Mouse (Mus musculus) olfactory bulb, adult 2 months (tissue): Measurements from ENCODE around the gene Krt18. TPM values are rescaled to one million over a fixed set of nuclear protein-coding genes. Genes with fewer than 3 reads are reported as not detected.
"Not testable (repeated sequence)": the region's sequence is repeated elsewhere in the genome, so short reads cannot be mapped to it uniquely, and the experiment has no call there.

Experiments used
- H3K27ac ChIP-seq: fragments of 200-500 bp; 2 replicates; pipeline ENCODE4 v1.5.1; 2012; ENCODE audit warnings: low read depth, low read length; ENCODE audit not compliant: insufficient read depth
- H3K4me1 ChIP-seq: fragments of 200-500 bp; 2 replicates; pipeline ENCODE4 v1.6.1; 2012; ENCODE audit warnings: low read length; ENCODE audit not compliant: control insufficient read depth, insufficient read depth
- H3K4me3 ChIP-seq: fragments of 200-500 bp; 2 replicates; pipeline ENCODE4 v1.5.1; 2012; ENCODE audit warnings: mild to moderate bottlenecking, low read depth, low read length, moderate library complexity; ENCODE audit not compliant: insufficient read depth
- CTCF ChIP-seq: fragments of 200-500 bp; IDR thresholded peaks from 2 replicates; pipeline ENCODE4 v1.5.1; 2012; ENCODE audit warnings: low read depth, mild to moderate bottlenecking, low read length, moderate library complexity; ENCODE audit not compliant: insufficient read depth
- POLR2A ChIP-seq: fragments of 200-500 bp; IDR thresholded peaks from 2 replicates; pipeline ENCODE4 v1.6.1; 2012; ENCODE audit warnings: mild to moderate bottlenecking, low read depth, low read length, moderate library complexity; ENCODE audit not compliant: insufficient read depth
- WGBS: fragments of 180-500 bp; shearing (Covaris S2); methylation state at CpG from one replicate; pipeline ENCODE4 v1.1.7; 2018; 5-methylcytosine and 5-hydroxymethylcytosine counted together
- polyA plus RNA-seq: library from polyadenylated mRNA; stranded (reverse); fragments of >200 nt; gene quantifications from 2 replicates; pipeline ENCODE4 v1.2.4, GENCODE M21; 2012; ENCODE audit warnings: low replicate concordance; ENCODE audit not compliant: missing spikeins, insufficient read depth, insufficient read length

Krt18 gene
- polyA plus RNA-seq, 1 experiment = not detected

- under 1% methylated on average over 58 of the region's 58 CpGs for WGBS
- peak within 1 kb of the TSS; percentile 81 for H3K27ac ChIP-seq
- peak within 1 kb of the TSS; percentile 83 for H3K4me3 ChIP-seq
- peaks cover 2% of the 10 kb centered on the region; the same call in 1 of the 2 replicates for H3K4me1 ChIP-seq
- TF ChIP-seq POLR2A = 0 out of 2 replicates have a peak, but pooled peaks have one; percentile 11
- no peak for TF ChIP-seq CTCF
Measured at GRCm38 (mm10) chr15:102073559-102074069, 45.6 kb downstream of the Krt18 start, which contains the start of gene Eif4b. TSS of gene Eif4b (plus strand) at chr15:102073773.

- no peak for TF ChIP-seq CTCF
- no peak for TF ChIP-seq POLR2A
- peaks cover 2% of the 10 kb centered on the region; the same call in 1 of the 2 replicates for H3K4me1 ChIP-seq
- WGBS = under 1% methylated on average over 56 of the region's 57 CpGs
Measured at GRCm38 (mm10) chr15:102074070-102074731, 46.2 kb downstream of the Krt18 start.

GRCm38 (mm10) chr15:102074876-102075585 is 47.1 kb downstream of the Krt18 start:
- H3K27ac ChIP-seq = no peak overlapping the region
- H3K4me3 ChIP-seq = no peak overlapping the region
- TF ChIP-seq CTCF = no peak
- TF ChIP-seq POLR2A = no peak
- WGBS = 5% methylated on average over 11 of the region's 11 CpGs
- peaks cover 2% of the 10 kb centered on the region; the same call in 1 of the 2 replicates for H3K4me1 ChIP-seq

More at GRCm38 (mm10) chr15:102074070-102074731, 46.2 kb downstream of the Krt18 start:
- Histone ChIP-seq H3K27ac (peak overlapping the region; percentile 81), H3K4me3 (peak overlapping the region; percentile 83)

- WGBS = 91% methylated on average over 2 of the region's 2 CpGs
- no peak for TF ChIP-seq POLR2A
- no peak for TF ChIP-seq CTCF
Measured at GRCm38 (mm10) chr15:102077111-102077677, 49.2 kb downstream of the Krt18 start.

GRCm38 (mm10) chr15:102079221-102079620 is 51.2 kb downstream of the Krt18 start:
- TF ChIP-seq POLR2A (no peak), CTCF (no peak)
- H3K4me1 ChIP-seq = peaks cover 2% of the 10 kb centered on the region; the same call in 1 of the 2 replicates
- WGBS = 62% methylated on average over 4 of the region's 4 CpGs

More at GRCm38 (mm10) chr15:102077111-102077677, 49.2 kb downstream of the Krt18 start:
- H3K4me3 ChIP-seq = no peak overlapping the region
- peaks cover 2% of the 10 kb centered on the region; the same call in 1 of the 2 replicates for H3K4me1 ChIP-seq
- H3K27ac ChIP-seq = no peak overlapping the region

GRCm38 (mm10) chr15:102079924-102080323 is 51.9 kb downstream of the Krt18 start:
- not testable (repeated sequence) for H3K4me1 ChIP-seq, H3K27ac ChIP-seq, H3K4me3 ChIP-seq
- 72% methylated on average over 8 of the region's 8 CpGs for WGBS

More at GRCm38 (mm10) chr15:102079221-102079620, 51.2 kb downstream of the Krt18 start:
- no peak overlapping the region for H3K4me3 ChIP-seq
- H3K27ac ChIP-seq = no peak overlapping the region

GRCm38 (mm10) chr15:102080429-102080828 is 52.4 kb downstream of the Krt18 start:
- Histone ChIP-seq H3K27ac (no peak overlapping the region), H3K4me1 (no peaks in the 10 kb centered on the region), H3K4me3 (no peak overlapping the region)
- 52% methylated on average over 2 of the region's 2 CpGs for WGBS
- TF ChIP-seq CTCF = no peak
- no peak for TF ChIP-seq POLR2A

Other genes with a start within 250 kb of the Krt18 start
- not detected in 2 replicates for gene Krt72, start 241.7 kb upstream of the Krt18 start, polyA plus RNA-seq
- not detected in 2 replicates for gene Krt73, start 225.8 kb upstream of the Krt18 start, polyA plus RNA-seq
- not detected in 2 replicates for gene Krt2, start 210.0 kb upstream of the Krt18 start, polyA plus RNA-seq
- not detected in 2 replicates for gene Krt1, start 177.4 kb upstream of the Krt18 start, polyA plus RNA-seq
- gene Krt77, start 158.5 kb upstream of the Krt18 start, polyA plus RNA-seq = not detected in 2 replicates
- not detected in 2 replicates for gene Krt76, start 135.3 kb upstream of the Krt18 start, polyA plus RNA-seq
- not detected in 2 replicates for gene Krt4, start 103.4 kb upstream of the Krt18 start, polyA plus RNA-seq
- gene Krt79, start 87.9 kb upstream of the Krt18 start, polyA plus RNA-seq = not detected in 2 replicates
- not detected in 2 replicates for gene Krt78, start 73.9 kb upstream of the Krt18 start, polyA plus RNA-seq
- gene Krt8, start 23.7 kb upstream of the Krt18 start, polyA plus RNA-seq = not detected in 2 replicates
- gene Eif4b, start 45.6 kb downstream of the Krt18 start, polyA plus RNA-seq = 618 TPM in 1 of 2 replicates, not detected in the other
- not detected in 2 replicates for gene Tns2, start 72.2 kb downstream of the Krt18 start, polyA plus RNA-seq
- not detected in 2 replicates for gene Spryd3, start 108.1 kb downstream of the Krt18 start, polyA plus RNA-seq
- gene Igfbp6, start 116.2 kb downstream of the Krt18 start, polyA plus RNA-seq = not detected in 2 replicates
- gene Soat2, start 122.3 kb downstream of the Krt18 start, polyA plus RNA-seq = not detected in 2 replicates
- 123 TPM in 1 of 2 replicates, not detected in the other for gene Zfp740, start 175.1 kb downstream of the Krt18 start, polyA plus RNA-seq
- gene Csad, start 176.5 kb downstream of the Krt18 start, polyA plus RNA-seq = not detected in 2 replicates
- not detected in 2 replicates for gene Itgb7, start 203.8 kb downstream of the Krt18 start, polyA plus RNA-seq
- gene Rarg, start 229.3 kb downstream of the Krt18 start, polyA plus RNA-seq = not detected in 2 replicates
- gene Gm9918, start 242.4 kb downstream of the Krt18 start, polyA plus RNA-seq = not detected in 2 replicates